Mouse (Mus musculus): ENCODE measurements at regions not wholly inside any gene's neighbourhood (a gene's known extent, or its start where the extent isn't known, plus 50 kb on each side); places are given as distances from the start of the nearest gene placed in this dataset.

GRCm38 (mm10) chr16:78480261-78480660 is 96.2 kb downstream of the D16Ertd472e start:
- Histone ChIP-seq H3K27me3 (ENCODE audit: control insufficient read depth, insufficient read depth, low read length) (no peaks in the 10 kb centered on the region), H3K36me3 (ENCODE audit: control insufficient read depth, insufficient read depth, low read length) (no peaks in the 10 kb centered on the region), H3K9me3 (ENCODE audit: control insufficient read depth, low read length) (no peaks in the 10 kb centered on the region), H3K27ac (replicated peaks; ENCODE audit: low read depth, low read length) (no peak overlapping the region), H3K9ac (ENCODE audit: low read depth, low read length, severe bottlenecking) (no peak overlapping the region), H3K4me1 (ENCODE audit: control insufficient read depth, insufficient read depth, low read length) (no peaks in the 10 kb centered on the region), H3K4me2 (replicated peaks; ENCODE audit: low read depth, low read length, severe bottlenecking) (no peak overlapping the region), H3K4me3 (replicated peaks; ENCODE audit: low read length) (no peak overlapping the region)
- no peak for DNase-seq (ENCODE audit: low spot score)
- no peak for ATAC-seq (ENCODE audit: low FRiP score, low read depth)
- WGBS = 92% methylated on average over 10 of the region's 10 CpGs
- no peak for TF ChIP-seq POLR2A (IDR thresholded peaks at IDR 0.05; ENCODE audit: borderline replicate concordance, extremely low read depth, insufficient read depth, insufficient read length)

GRCm38 (mm10) chr16:78473456-78473855 is 96.5 kb upstream of the Btg3 start:
- H3K27ac ChIP-seq (replicated peaks; ENCODE audit: low read depth, low read length) = no peak overlapping the region
- no peaks in the 10 kb centered on the region for H3K27me3 ChIP-seq (ENCODE audit: control insufficient read depth, insufficient read depth, low read length)
- 81% methylated on average over 7 of the region's 7 CpGs for WGBS
- no peaks in the 10 kb centered on the region for H3K9me3 ChIP-seq (ENCODE audit: control insufficient read depth, low read length)
- TF ChIP-seq POLR2A (IDR thresholded peaks at IDR 0.05; ENCODE audit: borderline replicate concordance, extremely low read depth, insufficient read depth, insufficient read length) = no peak
- DNase-seq (ENCODE audit: low spot score) (peak; percentile 33), ATAC-seq (ENCODE audit: low FRiP score, low read depth) (no peak)
- no peak overlapping the region for H3K9ac ChIP-seq (ENCODE audit: low read depth, low read length, severe bottlenecking)
- H3K4me2 ChIP-seq (replicated peaks; ENCODE audit: low read depth, low read length, severe bottlenecking) = no peak overlapping the region
- H3K36me3 ChIP-seq (ENCODE audit: control insufficient read depth, insufficient read depth, low read length) = no peaks in the 10 kb centered on the region
- H3K4me3 ChIP-seq (replicated peaks; ENCODE audit: low read length) = no peak overlapping the region
- H3K4me1 ChIP-seq (ENCODE audit: control insufficient read depth, insufficient read depth, low read length) = no peaks in the 10 kb centered on the region

GRCm38 (mm10) chr16:78459996-78460395 is 83.0 kb upstream of the Btg3 start:
- no peak for ATAC-seq (ENCODE audit: low FRiP score, low read depth)
- Histone ChIP-seq H3K4me3 (replicated peaks; ENCODE audit: low read length) (no peak overlapping the region), H3K9me3 (ENCODE audit: control insufficient read depth, low read length) (no peaks in the 10 kb centered on the region), H3K4me2 (replicated peaks; ENCODE audit: low read depth, low read length, severe bottlenecking) (no peak overlapping the region), H3K36me3 (ENCODE audit: control insufficient read depth, insufficient read depth, low read length) (no peaks in the 10 kb centered on the region), H3K27me3 (ENCODE audit: control insufficient read depth, insufficient read depth, low read length) (no peaks in the 10 kb centered on the region), H3K27ac (replicated peaks; ENCODE audit: low read depth, low read length) (no peak overlapping the region), H3K4me1 (ENCODE audit: control insufficient read depth, insufficient read depth, low read length) (no peaks in the 10 kb centered on the region), H3K9ac (ENCODE audit: low read depth, low read length, severe bottlenecking) (no peak overlapping the region)
- no peak for TF ChIP-seq POLR2A (IDR thresholded peaks at IDR 0.05; ENCODE audit: borderline replicate concordance, extremely low read depth, insufficient read depth, insufficient read length)
- no peak for DNase-seq (ENCODE audit: low spot score)
- WGBS = 70% methylated on average over 8 of the region's 8 CpGs

GRCm38 (mm10) chr16:78457731-78458151 is 80.7 kb upstream of the Btg3 start:
- no peak overlapping the region for H3K4me2 ChIP-seq (replicated peaks; ENCODE audit: low read depth, low read length, severe bottlenecking)
- H3K9me3 ChIP-seq (ENCODE audit: control insufficient read depth, low read length) = no peaks in the 10 kb centered on the region
- no peak overlapping the region for H3K9ac ChIP-seq (ENCODE audit: low read depth, low read length, severe bottlenecking)
- H3K36me3 ChIP-seq (ENCODE audit: control insufficient read depth, insufficient read depth, low read length) = no peaks in the 10 kb centered on the region
- WGBS = 63% methylated on average over 8 of the region's 8 CpGs
- TF ChIP-seq POLR2A (IDR thresholded peaks at IDR 0.05; ENCODE audit: borderline replicate concordance, extremely low read depth, insufficient read depth, insufficient read length) = no peak
- no peak for DNase-seq (ENCODE audit: low spot score)
- no peaks in the 10 kb centered on the region for H3K4me1 ChIP-seq (ENCODE audit: control insufficient read depth, insufficient read depth, low read length)
- H3K27ac ChIP-seq (replicated peaks; ENCODE audit: low read depth, low read length) = no peak overlapping the region
- ATAC-seq (ENCODE audit: low FRiP score, low read depth) = no peak
- no peaks in the 10 kb centered on the region for H3K27me3 ChIP-seq (ENCODE audit: control insufficient read depth, insufficient read depth, low read length)
- no peak overlapping the region for H3K4me3 ChIP-seq (replicated peaks; ENCODE audit: low read length)

- Histone ChIP-seq H3K9me3 (ENCODE audit: control insufficient read depth, low read length) (no peaks in the 10 kb centered on the region), H3K4me3 (replicated peaks; ENCODE audit: low read length) (no peak overlapping the region), H3K9ac (ENCODE audit: low read depth, low read length, severe bottlenecking) (no peak overlapping the region), H3K27me3 (ENCODE audit: control insufficient read depth, insufficient read depth, low read length) (no peaks in the 10 kb centered on the region), H3K4me2 (replicated peaks; ENCODE audit: low read depth, low read length, severe bottlenecking) (no peak overlapping the region), H3K4me1 (ENCODE audit: control insufficient read depth, insufficient read depth, low read length) (no peaks in the 10 kb centered on the region), H3K27ac (replicated peaks; ENCODE audit: low read depth, low read length) (no peak overlapping the region), H3K36me3 (ENCODE audit: control insufficient read depth, insufficient read depth, low read length) (no peaks in the 10 kb centered on the region)
- DNase-seq (ENCODE audit: low spot score) (no peak), ATAC-seq (ENCODE audit: low FRiP score, low read depth) (no peak)
- no peak for TF ChIP-seq POLR2A (IDR thresholded peaks at IDR 0.05; ENCODE audit: borderline replicate concordance, extremely low read depth, insufficient read depth, insufficient read length)
- 78% methylated on average over 10 of the region's 10 CpGs for WGBS
Observed at GRCm38 (mm10) chr16:78456345-78456744, 79.4 kb upstream of the Btg3 start.

GRCm38 (mm10) chr16:78454509-78454908 is 77.5 kb upstream of the Btg3 start:
- no peak for TF ChIP-seq POLR2A (IDR thresholded peaks at IDR 0.05; ENCODE audit: borderline replicate concordance, extremely low read depth, insufficient read depth, insufficient read length)
- Histone ChIP-seq H3K4me1 (ENCODE audit: control insufficient read depth, insufficient read depth, low read length) (no peaks in the 10 kb centered on the region), H3K4me3 (replicated peaks; ENCODE audit: low read length) (no peak overlapping the region), H3K4me2 (replicated peaks; ENCODE audit: low read depth, low read length, severe bottlenecking) (no peak overlapping the region), H3K9me3 (ENCODE audit: control insufficient read depth, low read length) (no peaks in the 10 kb centered on the region; the same call in 1 of the 2 replicates), H3K9ac (ENCODE audit: low read depth, low read length, severe bottlenecking) (no peak overlapping the region), H3K27me3 (ENCODE audit: control insufficient read depth, insufficient read depth, low read length) (no peaks in the 10 kb centered on the region), H3K36me3 (ENCODE audit: control insufficient read depth, insufficient read depth, low read length) (no peaks in the 10 kb centered on the region), H3K27ac (replicated peaks; ENCODE audit: low read depth, low read length) (no peak overlapping the region)
- ATAC-seq (ENCODE audit: low FRiP score, low read depth) = no peak
- whole genome bisulfite sequencing = 90% methylated on average over 9 of the region's 9 CpGs
- DNase-seq (ENCODE audit: low spot score) = no peak
